Mouse (Mus musculus) midbrain, postnatal 0 days (tissue): ENCODE data around the gene Samsn1. TPM values are rescaled to one million over a fixed set of nuclear protein-coding genes. Genes with fewer than 3 reads are reported as not detected.

Experiments
- ATAC-seq: fragments of 200-750 bp; cut with Nextera tagmentation; 2 replicates; pipeline ENCODE4 v1.8.0; 2017; ENCODE audit warnings: moderate number of reproducible peaks, mild to moderate bottlenecking, moderate TSS enrichment, moderate library complexity; ENCODE audit not compliant: low FRiP score
- DNase-seq: peaks from one replicate; pipeline ENCODE4 v3.0.0-alpha.2; 2015; ENCODE audit warnings: low spot score
- H3K27ac ChIP-seq: fragments of 300-500 bp; sonication (generic); 2 replicates; pipeline ENCODE4 v1.5.1; 2014; ENCODE audit warnings: low read depth, mild to moderate bottlenecking, low read length, mixed read lengths
- H3K27me3 ChIP-seq: fragments of 300-500 bp; sonication (generic); 2 replicates; pipeline ENCODE4 v1.6.1; 2014; ENCODE audit warnings: low read length, control low read depth, mixed read lengths; ENCODE audit not compliant: insufficient read depth
- H3K36me3 ChIP-seq: fragments of 300-500 bp; sonication (generic); 2 replicates; pipeline ENCODE4 v1.6.1; 2014; ENCODE audit warnings: low read length, control low read depth, mixed read lengths; ENCODE audit not compliant: insufficient read depth
- H3K4me1 ChIP-seq: fragments of 300-500 bp; sonication (generic); 2 replicates; pipeline ENCODE4 v1.6.1; 2014; ENCODE audit warnings: mild to moderate bottlenecking, control low read depth, antibody characterized with exemption, low read length, mixed read lengths; ENCODE audit not compliant: insufficient read depth
- H3K4me2 ChIP-seq: fragments of 300-500 bp; sonication (generic); 2 replicates; pipeline ENCODE4 v1.6.1; 2014; ENCODE audit warnings: low read depth, mild to moderate bottlenecking, low read length, mixed read lengths; ENCODE audit not compliant: poor library complexity, severe bottlenecking
- H3K4me3 ChIP-seq: fragments of 300-500 bp; sonication (generic); 2 replicates; pipeline ENCODE4 v1.5.1; 2014; ENCODE audit warnings: low read depth, mild to moderate bottlenecking, low read length, moderate library complexity
- H3K9ac ChIP-seq: fragments of 300-500 bp; sonication (generic); replicated peaks from 2 replicates; pipeline ENCODE4 v1.6.1; 2014; ENCODE audit warnings: mild to moderate bottlenecking, low read length, moderate library complexity, mixed read lengths; ENCODE audit not compliant: poor library complexity, severe bottlenecking
- H3K9me3 ChIP-seq: fragments of 300-500 bp; sonication (generic); 2 replicates; pipeline ENCODE4 v1.6.1; 2016; ENCODE audit warnings: low read length, control low read depth
- CTCF ChIP-seq: IDR thresholded peaks from 2 replicates; pipeline ENCODE4 v1.5.1; 2016; ENCODE audit warnings: antibody characterized with exemption, mild to moderate bottlenecking
- WGBS: fragments of 180-500 bp; shearing (Covaris S2); extraction: QIAGEN DNeasy Blood & Tissue Kit; methylation state at CpG from one replicate; pipeline ENCODE4 v1.1.7; 2014; 5-methylcytosine and 5-hydroxymethylcytosine counted together
- polyA plus RNA-seq: library from polyadenylated mRNA; unstranded; fragments of >200 nt; fragmentation: Nextera tagmentation; extraction: Ambion mirVana; gene quantifications from 2 replicates; pipeline ENCODE4 v1.2.1, GENCODE M21; 2015
- total RNA-seq: library from RNA; depleted of rRNA; stranded (reverse); fragments of >200 nt; gene quantifications from 2 replicates; pipeline ENCODE4 v1.2.3, GENCODE M21; 2014

The Samsn1 gene
- total and polyA plus RNA-seq, 2 experiments from 2014 or later, result 1.0 to 2.3 TPM

DNA sequence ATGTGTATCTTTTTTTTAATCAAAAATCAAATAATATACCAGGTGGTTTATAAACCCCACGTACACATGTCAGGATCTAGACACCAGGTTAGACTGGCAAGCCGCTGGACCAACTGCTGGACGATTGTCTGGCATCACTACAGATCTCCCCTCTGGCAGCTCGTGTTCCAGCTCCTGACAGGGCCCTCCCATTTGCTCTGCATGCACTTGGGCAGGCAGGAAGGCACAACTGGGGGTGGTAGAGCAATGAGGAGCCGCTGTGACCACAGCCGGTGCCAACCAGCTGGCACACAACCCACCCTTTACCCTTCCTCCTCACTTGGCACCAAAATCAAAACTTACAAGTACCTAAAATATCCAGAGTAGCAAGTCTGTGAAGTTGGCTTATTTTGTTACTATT, 156.6 kb downstream of the Samsn1 start:
- WGBS, result 78% methylated on average over 6 of the region's 6 CpGs
- Histone ChIP-seq H3K9me3 (no peaks in the 10 kb centered on the region), H3K4me3 (no peak overlapping the region), H3K4me2 (no peak overlapping the region), H3K4me1 (no peaks in the 10 kb centered on the region), H3K36me3 (no peaks in the 10 kb centered on the region), H3K9ac (no peak overlapping the region), H3K27me3 (no peaks in the 10 kb centered on the region), H3K27ac (no peak overlapping the region)
- TF ChIP-seq CTCF, result no peak
- ATAC-seq (no peak), DNase-seq (peak; percentile 54)

DNA sequence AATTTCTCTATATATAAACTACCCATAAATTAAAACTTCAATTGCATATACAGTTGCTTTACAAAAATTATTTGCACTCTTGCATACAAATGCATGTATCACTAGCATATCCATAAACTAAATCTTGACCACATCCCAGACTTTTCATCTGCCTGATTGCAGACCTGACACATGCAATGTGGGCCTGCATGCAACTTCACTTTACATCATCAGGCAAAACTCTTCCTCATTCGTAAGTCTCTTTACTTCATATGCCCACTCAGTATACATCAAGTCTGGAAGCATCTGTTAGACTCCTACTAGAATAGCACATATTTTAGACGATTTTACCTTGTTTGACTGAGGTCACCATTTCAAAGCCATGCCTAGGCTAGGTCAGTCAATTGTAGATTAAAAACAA, 157.4 kb downstream of the Samsn1 start:
- WGBS, result 75% methylated on average over 2 of the region's 2 CpGs
- ATAC-seq (no peak), DNase-seq (no peak)
- Histone ChIP-seq H3K36me3 (no peaks in the 10 kb centered on the region), H3K27me3 (no peaks in the 10 kb centered on the region), H3K27ac (no peak overlapping the region), H3K9ac (no peak overlapping the region), H3K9me3 (no peaks in the 10 kb centered on the region), H3K4me3 (no peak overlapping the region), H3K4me1 (no peaks in the 10 kb centered on the region), H3K4me2 (no peak overlapping the region)
- TF ChIP-seq CTCF, result no peak

DNA sequence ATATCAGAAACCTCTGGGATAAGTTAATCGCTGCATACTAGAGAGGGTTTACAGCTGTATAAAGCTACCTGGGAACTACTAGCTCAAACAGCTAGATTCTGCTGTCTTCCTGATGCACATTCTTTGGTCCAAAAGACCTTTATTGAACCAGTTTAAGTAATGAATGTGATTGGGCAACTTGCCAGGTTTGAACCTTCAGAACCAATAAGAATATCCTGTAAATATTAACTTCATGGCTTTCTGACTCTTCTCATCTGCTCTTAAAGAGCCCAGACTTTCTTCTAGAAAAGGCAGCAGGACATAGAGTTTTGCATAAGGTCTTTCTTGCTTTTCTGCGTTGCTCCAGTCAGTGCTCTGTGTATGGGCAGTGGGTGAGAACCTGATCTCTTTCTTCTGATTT, 165.7 kb downstream of the Samsn1 start:
- H3K27ac ChIP-seq, result no peak overlapping the region
- no peak overlapping the region for H3K4me3 ChIP-seq
- DNase-seq (no peak), ATAC-seq (no peak)
- no peak overlapping the region for H3K9ac ChIP-seq
- 84% methylated on average over 2 of the region's 2 CpGs for WGBS
- no peak overlapping the region for H3K4me2 ChIP-seq
- no peaks in the 10 kb centered on the region for H3K27me3 ChIP-seq
- no peaks in the 10 kb centered on the region for H3K4me1 ChIP-seq
- TF ChIP-seq CTCF, result no peak
- H3K36me3 ChIP-seq, result no peaks in the 10 kb centered on the region
- H3K9me3 ChIP-seq, result no peaks in the 10 kb centered on the region

DNA sequence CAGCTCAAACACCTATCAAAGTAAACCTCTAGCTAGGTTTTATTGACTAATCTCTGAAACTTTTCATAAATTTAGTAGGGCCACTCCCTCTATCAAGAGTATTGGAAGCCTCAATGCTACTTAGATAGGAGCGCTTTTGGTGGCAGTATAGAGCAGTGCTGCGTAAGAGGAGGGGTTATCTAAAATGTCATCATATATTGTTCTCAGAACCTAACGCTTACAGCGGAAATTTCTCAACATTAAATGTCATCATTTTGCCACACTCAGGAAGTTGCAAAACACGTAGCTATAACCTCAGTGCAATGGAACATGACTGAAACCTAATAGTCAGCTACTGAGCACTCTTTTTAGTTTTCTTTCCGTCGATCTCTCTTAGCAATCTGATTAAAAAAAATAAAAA, 166.7 kb downstream of the Samsn1 start:
- H3K4me2 ChIP-seq, result no peak overlapping the region
- no peak overlapping the region for H3K4me3 ChIP-seq
- no peak overlapping the region for H3K9ac ChIP-seq
- DNase-seq, result no peak
- WGBS, result 92% methylated on average over 7 of the region's 7 CpGs
- TF ChIP-seq CTCF, result no peak
- H3K27me3 ChIP-seq, result no peaks in the 10 kb centered on the region
- no peak overlapping the region for H3K27ac ChIP-seq
- H3K36me3 ChIP-seq, result no peaks in the 10 kb centered on the region
- no peaks in the 10 kb centered on the region for H3K4me1 ChIP-seq
- H3K9me3 ChIP-seq, result no peaks in the 10 kb centered on the region
- ATAC-seq, result no peak

DNA sequence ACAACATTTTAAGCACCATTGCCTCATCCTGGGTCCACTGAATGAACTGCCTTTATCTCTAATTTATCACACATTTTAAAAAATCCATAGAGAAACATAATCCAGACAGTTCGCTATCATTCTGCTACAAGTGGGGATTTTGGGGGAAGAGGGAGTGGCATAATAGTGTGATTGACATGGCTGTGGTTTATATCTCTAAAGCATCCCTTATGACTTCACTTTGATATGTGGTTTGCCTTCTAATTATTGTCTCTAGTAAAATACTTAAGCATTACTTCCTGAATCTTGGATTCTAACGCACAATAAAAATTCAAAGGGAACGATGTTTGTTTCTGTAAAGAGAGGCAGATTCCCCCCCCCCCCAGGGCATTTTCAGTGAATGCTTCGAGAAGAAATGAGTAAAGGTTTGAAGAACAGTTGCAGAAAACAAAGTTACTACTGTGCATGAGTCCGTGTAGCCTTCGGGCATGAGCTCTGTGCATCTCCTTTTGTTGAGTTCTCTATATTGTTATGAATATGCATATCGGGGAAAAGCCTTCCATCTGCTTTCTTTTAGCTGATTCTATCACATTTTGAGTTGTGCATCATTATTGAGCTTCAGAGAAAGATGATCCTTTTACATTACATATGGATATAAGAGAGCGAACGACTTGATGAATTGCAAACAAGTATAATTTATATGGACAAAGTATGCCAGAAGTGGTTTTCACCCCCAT, 168.4 kb downstream of the Samsn1 start:
- no peak overlapping the region for H3K27ac ChIP-seq
- no peak for DNase-seq
- no peaks in the 10 kb centered on the region for H3K4me1 ChIP-seq
- H3K4me2 ChIP-seq, result no peak overlapping the region
- ATAC-seq, result no peak
- H3K9me3 ChIP-seq, result no peaks in the 10 kb centered on the region
- no peak overlapping the region for H3K9ac ChIP-seq
- no peak for TF ChIP-seq CTCF
- no peaks in the 10 kb centered on the region for H3K36me3 ChIP-seq
- 89% methylated on average over 9 of the region's 9 CpGs for WGBS
- no peak overlapping the region for H3K4me3 ChIP-seq
- no peaks in the 10 kb centered on the region for H3K27me3 ChIP-seq

DNA sequence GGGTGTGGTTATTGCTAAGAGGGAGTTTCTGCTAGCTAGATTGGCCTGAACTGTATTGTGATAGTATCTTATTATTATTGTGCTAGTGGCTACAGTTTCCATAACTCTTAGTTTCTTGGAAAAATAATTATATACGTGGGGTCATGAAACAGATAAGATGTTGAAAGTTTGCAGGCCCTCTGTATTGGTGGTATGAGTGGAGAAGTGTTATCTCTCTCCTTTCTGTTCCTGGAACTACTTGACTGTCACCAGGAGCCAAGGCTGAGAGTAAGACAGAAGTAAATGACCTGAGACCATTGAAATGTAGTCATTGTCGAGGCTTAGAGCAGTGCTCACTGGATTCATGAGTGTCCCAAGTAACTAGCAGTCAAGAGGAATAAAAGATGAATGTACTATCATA, 169.6 kb downstream of the Samsn1 start:
- Histone ChIP-seq H3K4me2 (no peak overlapping the region), H3K4me1 (no peaks in the 10 kb centered on the region), H3K27ac (no peak overlapping the region), H3K36me3 (no peaks in the 10 kb centered on the region), H3K4me3 (no peak overlapping the region), H3K9me3 (no peaks in the 10 kb centered on the region), H3K9ac (no peak overlapping the region), H3K27me3 (no peaks in the 10 kb centered on the region)
- ATAC-seq, result no peak
- no peak for TF ChIP-seq CTCF
- 65% methylated on average over 2 of the region's 2 CpGs for WGBS
- DNase-seq, result no peak
